Mouse (Mus musculus) heart, embryonic 14.5 days (tissue): Measurements from ENCODE around the gene Slc12a8. TPM values are rescaled to one million over a fixed set of nuclear protein-coding genes. Genes with fewer than 3 reads are reported as not detected.
A peak's percentile ranks its signal among the peaks of the same experiment; 100 is the strongest.

Experiments used
- ATAC-seq: fragments of 200-750 bp; cut with Nextera tagmentation; 2 replicates; pipeline ENCODE4 v1.8.0; 2017; ENCODE audit warnings: low read depth, moderate TSS enrichment; ENCODE audit not compliant: insufficient number of reproducible peaks, insufficient read depth, low FRiP score
- H3K27ac ChIP-seq, 2 experiments: fragments of 200-500 bp in 1 of 2; fragments of 300-500 bp in 1 of 2; sonication (generic) in 1 of 2; replicated peaks in 1 of 2; 2 replicates each; pipeline ENCODE4 v1.5.1; 2012 to 2014; ENCODE audit warnings: low read depth in 2 of 2, low read length in 2 of 2, control low read depth in 1 of 2, mild to moderate bottlenecking in 1 of 2, mixed read lengths in 1 of 2; ENCODE audit not compliant: control insufficient read depth in 1 of 2, insufficient read depth in 1 of 2
- H3K27me3 ChIP-seq: fragments of 300-500 bp; sonication (generic); 2 replicates; pipeline ENCODE4 v1.6.1; 2014; ENCODE audit warnings: mild to moderate bottlenecking, low read length, control low read depth; ENCODE audit not compliant: control insufficient read depth, insufficient read depth
- H3K36me3 ChIP-seq: fragments of 300-500 bp; sonication (generic); 2 replicates; pipeline ENCODE4 v1.6.1; 2014; ENCODE audit warnings: mild to moderate bottlenecking, control low read depth, low read length, mixed read lengths; ENCODE audit not compliant: control insufficient read depth, insufficient read depth
- H3K4me1 ChIP-seq, 2 experiments: fragments of 200-500 bp in 1 of 2; fragments of 300-500 bp in 1 of 2; sonication (generic) in 1 of 2; 2 replicates each; pipeline ENCODE4 v1.6.1; 2012 to 2014; ENCODE audit warnings: low read length in 2 of 2, control low read depth in 1 of 2, mixed read lengths in 1 of 2; ENCODE audit not compliant: control insufficient read depth in 2 of 2, insufficient read depth in 2 of 2
- H3K4me2 ChIP-seq: fragments of 300-500 bp; sonication (generic); 2 replicates; pipeline ENCODE4 v1.6.1; 2014; ENCODE audit warnings: mild to moderate bottlenecking, low read length
- H3K4me3 ChIP-seq, 2 experiments: fragments of 200-500 bp in 1 of 2; fragments of 300-500 bp in 1 of 2; sonication (generic) in 1 of 2; 2 replicates each; pipeline ENCODE4 v1.5.1; 2012 to 2014; ENCODE audit warnings: low read length in 2 of 2, mild to moderate bottlenecking in 2 of 2, control low read depth in 1 of 2, low read depth in 1 of 2, moderate library complexity in 1 of 2; ENCODE audit not compliant: control insufficient read depth in 1 of 2, insufficient read depth in 1 of 2
- H3K9ac ChIP-seq: fragments of 300-500 bp; sonication (generic); 2 replicates; pipeline ENCODE4 v1.6.1; 2014; ENCODE audit warnings: mild to moderate bottlenecking, low read length
- H3K9me3 ChIP-seq: fragments of 300-500 bp; sonication (generic); 2 replicates; pipeline ENCODE4 v1.6.1; 2016; ENCODE audit warnings: low read length, control low read depth; ENCODE audit not compliant: control insufficient read depth
- WGBS: fragments of 180-500 bp; shearing (Covaris S2); extraction: QIAGEN DNeasy Blood & Tissue Kit; methylation state at CpG from one replicate; pipeline ENCODE4 v1.1.7; 2014; 5-methylcytosine and 5-hydroxymethylcytosine counted together
- polyA plus RNA-seq: library from polyadenylated mRNA; unstranded; fragments of >200 nt; fragmentation: Nextera tagmentation; extraction: Ambion mirVana; gene quantifications from 2 replicates; pipeline ENCODE4 v1.2.1, GENCODE M21; 2014

The Slc12a8 gene
- polyA plus RNA-seq, 1 experiment from 2014 or later, result 1.9 TPM

- H3K36me3 ChIP-seq, result peaks cover 9% of the 10 kb centered on the region; the same call in 1 of the 2 replicates
- peak within 1 kb of the TSS; percentile 90 for H3K4me2 ChIP-seq
- H3K4me1 ChIP-seq, result peaks cover 18 to 41% of the 10 kb centered on the region in 2 experiments
- H3K27ac ChIP-seq, result peak within 1 kb of the TSS; percentile 87 to 89
- under 1% methylated on average over 47 of the region's 57 CpGs for WGBS
- no peaks in the 10 kb centered on the region for H3K9me3 ChIP-seq
- peak; percentile 79 for ATAC-seq
- peak within 1 kb of the TSS; percentile 100 for H3K9ac ChIP-seq
- peak within 1 kb of the TSS; percentile 85 to 88 for H3K4me3 ChIP-seq
- no peaks in the 10 kb centered on the region for H3K27me3 ChIP-seq
These were observed 167.1 kb downstream of the Slc12a8 start, which contains the start of gene Heg1 for GRCm38 (mm10) chr16:33684162-33684702. Heg1 (plus strand) TSS chr16:33684370.

GRCm38 (mm10) chr16:33684703-33685701 is 167.9 kb downstream of the Slc12a8 start:
- peak overlapping the region; percentile 90 for H3K4me2 ChIP-seq
- peaks cover 20 to 49% of the 10 kb centered on the region in 2 experiments for H3K4me1 ChIP-seq
- peak overlapping the region; percentile 100 for H3K9ac ChIP-seq
- peak; percentile 29; the same call in 1 of the 2 replicates for ATAC-seq
- H3K27me3 ChIP-seq, result no peaks in the 10 kb centered on the region
- H3K36me3 ChIP-seq, result peaks cover 14% of the 10 kb centered on the region; the same call in 1 of the 2 replicates
- H3K4me3 ChIP-seq, result peak overlapping the region; percentile 85 to 88
- WGBS, result 1% methylated on average over 46 of the region's 46 CpGs
- no peaks in the 10 kb centered on the region for H3K9me3 ChIP-seq
- H3K27ac ChIP-seq, result peak overlapping the region; percentile 87 to 89

DNA sequence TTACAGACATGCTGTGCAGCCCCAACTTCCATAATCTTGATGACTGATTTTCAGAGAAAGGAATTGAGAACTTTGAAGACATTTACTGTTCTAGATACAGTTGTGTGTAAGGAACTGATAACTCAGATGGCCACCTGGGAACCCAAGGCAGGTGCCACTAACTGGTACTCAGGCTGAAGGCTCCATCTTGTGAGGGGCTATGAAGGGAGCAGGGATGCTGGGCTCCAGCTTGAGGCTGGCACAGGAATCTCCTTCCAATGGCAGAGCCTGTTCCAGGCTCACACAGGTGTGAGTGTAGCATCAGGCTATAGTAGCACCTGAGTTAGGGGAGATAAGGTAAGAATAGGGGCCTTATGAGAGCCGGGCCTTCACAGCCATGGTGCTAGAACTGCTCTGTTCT is 168.9 kb downstream of the Slc12a8 start:
- Histone ChIP-seq H3K4me1 (peaks cover 23 to 54% of the 10 kb centered on the region in 2 experiments), H3K9me3 (no peaks in the 10 kb centered on the region), H3K4me3 (peak overlapping the region; percentile 85 to 88), H3K36me3 (peaks cover 16% of the 10 kb centered on the region; the same call in 1 of the 2 replicates), H3K9ac (peak overlapping the region; percentile 100), H3K27me3 (no peaks in the 10 kb centered on the region), H3K27ac (peak overlapping the region in 1 of 2 experiments; percentile 89; a peak in 1 of 4 replicates), H3K4me2 (peak overlapping the region; percentile 90)
- no peak for ATAC-seq
- 50% methylated on average over 1 of the region's 1 CpGs for WGBS

DNA sequence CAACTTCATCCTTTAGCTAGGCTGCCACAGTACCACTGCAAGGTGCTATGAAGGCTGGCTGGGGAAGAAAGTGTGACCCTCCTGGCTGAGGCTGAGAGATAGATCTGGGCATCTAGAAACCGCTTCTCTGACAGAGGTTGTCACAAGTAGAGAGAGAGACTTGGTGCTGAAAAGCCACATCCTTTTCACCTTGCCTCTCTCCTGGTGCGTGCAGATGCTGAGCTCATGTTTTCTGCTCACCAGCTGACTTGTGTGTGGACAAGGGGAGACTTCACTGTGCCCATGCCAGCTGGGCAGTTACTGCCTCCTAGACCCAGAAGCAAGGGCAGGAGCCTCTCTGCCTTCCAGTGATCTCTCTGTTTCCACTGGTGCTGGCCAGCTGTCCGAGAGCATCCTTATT is 170.6 kb downstream of the Slc12a8 start:
- no peaks in the 10 kb centered on the region for H3K27me3 ChIP-seq
- H3K4me1 ChIP-seq, result peaks cover 28 to 65% of the 10 kb centered on the region in 2 experiments
- peak overlapping the region; percentile 90 for H3K4me2 ChIP-seq
- H3K9me3 ChIP-seq, result no peaks in the 10 kb centered on the region
- ATAC-seq, result no peak
- 57% methylated on average over 3 of the region's 3 CpGs for WGBS
- H3K36me3 ChIP-seq, result peaks cover 27% of the 10 kb centered on the region; the same call in 1 of the 2 replicates
- peak overlapping the region in 1 of 2 experiments; percentile 15; a peak in 2 of 4 replicates for H3K27ac ChIP-seq
- peak overlapping the region in 1 of 2 experiments; percentile 88; a peak in 2 of 4 replicates for H3K4me3 ChIP-seq
- peak overlapping the region; percentile 100; the same call in 1 of the 2 replicates for H3K9ac ChIP-seq

- Histone ChIP-seq H3K27ac (no peak overlapping the region), H3K4me3 (no peak overlapping the region), H3K9me3 (no peaks in the 10 kb centered on the region), H3K27me3 (no peaks in the 10 kb centered on the region), H3K4me1 (peaks cover 32 to 70% of the 10 kb centered on the region in 2 experiments), H3K36me3 (peaks cover 41% of the 10 kb centered on the region), H3K4me2 (no peak overlapping the region), H3K9ac (0 out of 2 replicates have a peak overlapping the region, but pooled peaks have one; percentile 10)
- no peak for ATAC-seq
- WGBS, result 75% methylated on average over 6 of the region's 6 CpGs
These were observed 174.0 kb downstream of the Slc12a8 start for GRCm38 (mm10) chr16:33690975-33691747.

DNA sequence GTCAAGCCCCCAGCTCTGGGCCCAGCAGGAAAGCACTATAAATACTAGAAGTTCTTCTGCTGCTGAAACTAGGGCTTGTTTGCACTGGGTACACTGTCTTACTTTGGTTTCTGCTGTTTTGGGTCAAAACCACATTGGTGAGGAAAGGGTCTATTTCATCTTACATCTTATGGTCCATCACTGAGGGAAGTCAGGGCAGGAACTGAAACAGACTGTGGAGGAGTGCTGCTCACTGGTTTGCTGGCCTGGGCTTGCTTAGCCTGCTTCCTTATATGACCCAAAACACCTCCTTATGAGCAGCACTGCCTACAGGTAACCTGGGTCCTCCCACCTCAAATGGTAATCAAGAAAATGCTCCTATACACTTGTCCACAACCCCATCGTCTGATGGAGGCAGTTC is 176.4 kb downstream of the Slc12a8 start:
- no peak for ATAC-seq
- H3K27me3 ChIP-seq, result no peaks in the 10 kb centered on the region
- H3K9ac ChIP-seq, result no peak overlapping the region
- H3K27ac ChIP-seq, result no peak overlapping the region
- H3K36me3 ChIP-seq, result peaks cover 33% of the 10 kb centered on the region
- H3K9me3 ChIP-seq, result no peaks in the 10 kb centered on the region
- no peak overlapping the region for H3K4me3 ChIP-seq
- peaks cover 30 to 67% of the 10 kb centered on the region in 2 experiments for H3K4me1 ChIP-seq
- 90% methylated on average over 1 of the region's 1 CpGs for WGBS
- H3K4me2 ChIP-seq, result no peak overlapping the region
